Mouse (Mus musculus) left cerebral cortex, adult 8-10 months (tissue): ENCODE measurements at regions not wholly inside any gene's neighbourhood (a gene's known extent, or its start where the extent isn't known, plus 50 kb on each side); places are given as distances from the start of the nearest gene placed in this dataset.
"Not testable (repeated sequence)": the region's sequence is repeated elsewhere in the genome, so short reads cannot be mapped to it uniquely, and the experiment has no call there.

Source experiments
- DNase-seq, 2 experiments: peaks; one replicate each; pipeline ENCODE4 v3.0.0; 2022; ENCODE audit warnings: low spot score in 2 of 2

DNA sequence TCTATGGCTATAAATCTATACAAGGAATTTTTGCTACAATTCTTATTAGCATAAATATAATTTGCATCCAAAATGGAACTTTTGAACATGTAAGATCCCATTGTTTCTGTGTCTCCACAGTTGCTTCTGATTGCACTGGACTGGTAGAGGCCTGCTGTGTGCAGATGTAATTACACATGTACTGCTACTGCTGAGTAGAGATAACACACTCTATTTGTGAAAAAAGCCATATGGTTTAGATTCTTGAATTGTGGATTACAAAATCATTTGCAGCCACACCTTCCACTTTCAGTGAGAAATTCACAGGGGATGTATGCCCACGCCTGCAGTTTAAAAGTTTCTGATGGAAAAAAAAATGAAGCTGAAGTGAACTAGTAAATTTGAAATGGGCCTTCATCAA lies 288.2 kb upstream of the Adamts5 start:
- no peak for DNase-seq

DNA sequence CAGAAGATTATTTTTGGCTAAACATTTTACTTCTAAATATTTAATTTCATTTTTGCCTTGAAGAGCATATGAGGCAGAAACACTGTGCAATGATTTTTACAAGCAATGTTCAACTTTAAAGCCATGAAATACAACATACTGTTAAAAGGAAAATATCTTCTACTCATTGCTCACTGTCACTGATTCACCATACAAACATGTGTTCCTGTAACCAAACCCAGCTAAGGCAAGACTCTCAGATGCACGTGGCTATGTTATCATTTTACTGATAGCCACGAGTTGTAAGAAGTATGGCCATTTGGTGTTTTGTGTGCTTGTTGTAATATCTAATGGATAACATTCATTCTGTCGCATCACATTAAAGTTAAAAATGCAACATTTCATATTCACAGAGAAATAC lies 287.3 kb upstream of the Adamts5 start:
- no peak for DNase-seq

DNA sequence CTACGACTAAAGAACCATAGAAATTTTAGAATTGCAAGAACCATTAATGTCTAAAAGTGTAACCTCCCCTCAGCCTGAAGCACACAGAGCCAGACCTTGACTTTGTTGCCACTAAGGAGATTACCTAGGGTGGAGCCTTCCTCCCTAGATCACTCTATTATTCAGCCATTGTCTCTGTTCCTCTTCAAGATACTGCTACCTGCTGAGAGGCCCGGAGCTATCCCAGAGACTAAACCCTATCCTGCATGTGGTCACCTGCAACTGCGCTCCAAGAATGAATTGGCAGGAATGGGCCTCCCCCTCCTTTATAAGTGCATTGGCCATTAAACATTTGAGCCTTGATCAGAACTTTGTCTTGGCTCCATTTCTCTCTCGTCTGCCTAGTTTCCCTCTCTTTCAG lies 286.0 kb upstream of the Adamts5 start:
- not testable (repeated sequence) for DNase-seq

DNA sequence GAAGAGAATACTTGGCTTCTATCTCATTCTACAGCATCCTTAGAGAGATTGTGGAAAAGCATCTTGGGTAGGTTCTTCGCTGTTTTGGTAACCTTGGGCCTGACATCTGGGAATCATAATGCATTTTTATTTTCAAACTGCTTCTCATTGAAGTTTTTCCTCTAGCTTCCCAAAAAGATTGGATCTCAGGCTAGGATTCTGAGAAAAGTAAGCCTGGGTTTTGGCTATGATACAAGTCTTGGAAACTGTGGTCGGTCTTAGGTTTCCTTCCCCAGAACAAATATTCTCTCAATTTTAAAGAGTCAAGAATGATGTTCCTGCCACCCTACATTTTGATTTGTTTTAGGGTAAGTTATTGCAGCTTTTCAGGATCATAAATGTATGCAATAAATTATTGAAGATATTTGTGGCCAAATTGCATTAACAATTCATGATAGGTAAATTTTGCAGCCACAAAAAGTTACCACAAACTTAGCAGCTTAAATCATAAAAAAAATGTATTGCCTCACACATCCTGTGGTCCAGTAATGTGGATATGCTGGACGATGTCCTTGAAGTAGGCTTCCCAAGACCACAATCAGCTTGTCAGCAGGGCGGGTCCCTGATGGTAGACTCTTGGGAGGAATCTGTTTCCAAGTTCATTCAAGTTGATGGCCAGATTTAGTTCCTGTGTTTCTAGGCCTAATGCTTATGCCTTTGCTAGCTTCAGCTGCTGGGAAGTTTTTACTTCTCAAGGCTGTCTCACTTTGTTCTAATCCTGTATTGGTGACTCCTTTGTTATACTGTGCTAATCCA lies 257.6 kb upstream of the Adamts5 start:
- DNase-seq, result no peak

DNA sequence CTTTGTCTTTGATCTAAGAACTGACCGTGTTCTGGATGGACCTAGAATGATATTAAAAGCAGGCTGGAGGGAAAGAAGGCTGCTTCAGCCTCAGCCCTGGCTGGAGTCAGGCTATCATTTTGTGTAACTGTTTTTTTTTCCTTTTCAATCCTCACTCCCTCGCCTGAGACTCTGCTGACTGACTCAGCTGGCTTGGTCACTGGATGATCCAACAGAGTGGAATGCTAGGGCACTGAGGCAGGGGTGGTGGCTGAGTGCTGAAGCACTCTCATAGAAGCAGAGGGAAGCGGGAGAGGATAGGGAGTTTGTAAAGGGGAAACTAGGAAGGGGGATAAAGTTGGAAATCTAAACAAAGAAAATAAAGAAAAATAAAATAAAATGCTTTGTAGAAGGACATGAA lies 236.5 kb upstream of the Adamts5 start:
- no peak for DNase-seq

DNA sequence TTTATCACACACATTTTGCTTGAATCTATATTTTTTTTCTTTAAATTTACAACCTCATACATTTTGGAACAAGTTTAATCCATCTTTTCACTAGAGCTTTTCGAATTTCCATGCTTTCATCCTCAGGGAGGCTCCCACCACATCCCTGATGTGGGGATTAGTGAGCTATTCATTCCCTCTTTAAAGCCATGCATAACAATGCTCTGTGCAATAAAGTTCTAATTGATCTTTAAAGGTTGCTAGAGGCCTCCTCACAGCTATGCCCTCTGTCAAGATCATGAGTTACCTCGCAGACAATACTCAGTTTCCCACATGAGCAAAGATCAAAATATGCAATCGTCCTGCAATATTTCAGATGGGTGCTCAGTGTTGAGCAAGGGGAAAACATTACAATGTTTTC lies 234.5 kb upstream of the Adamts5 start:
- no peak for DNase-seq

DNA sequence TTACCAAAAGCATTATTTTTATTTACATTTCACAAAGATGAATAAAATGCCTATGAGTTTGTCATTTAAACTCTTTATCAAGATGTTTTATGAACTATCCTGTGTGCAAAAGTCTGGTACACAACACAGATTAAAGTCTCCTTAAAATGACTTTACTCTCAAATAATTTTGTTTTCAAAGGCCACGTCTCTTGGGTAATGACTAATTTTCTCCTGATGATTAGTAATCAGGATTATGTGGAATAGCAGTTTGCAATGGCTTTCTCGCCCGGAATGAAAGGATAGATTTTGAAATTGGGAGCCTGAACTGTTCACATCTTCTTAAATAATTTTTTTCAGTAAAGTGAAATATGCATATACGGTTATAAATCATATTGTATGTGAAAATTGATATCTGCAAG lies 225.8 kb upstream of the Adamts5 start:
- DNase-seq, result no peak

DNA sequence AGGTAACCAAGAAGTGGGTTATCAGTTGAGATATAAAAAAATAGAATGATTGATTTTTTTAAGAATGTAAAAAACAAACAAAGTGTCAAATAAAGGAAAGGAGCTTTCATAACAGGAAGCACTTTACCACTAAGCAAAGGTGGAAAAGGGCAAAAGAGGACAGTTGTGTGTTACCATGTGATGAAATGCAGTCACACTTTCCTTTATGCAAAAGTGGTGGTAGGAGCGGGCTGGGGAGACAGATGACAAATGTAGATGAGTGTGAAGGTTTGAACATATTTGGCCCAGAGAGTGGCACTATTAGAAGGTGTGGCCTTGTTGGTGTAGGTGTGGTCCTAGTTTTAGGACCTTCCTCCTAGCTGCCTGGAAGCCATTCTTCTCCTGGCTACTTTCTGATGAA lies 222.6 kb upstream of the Adamts5 start:
- no peak for DNase-seq

DNA sequence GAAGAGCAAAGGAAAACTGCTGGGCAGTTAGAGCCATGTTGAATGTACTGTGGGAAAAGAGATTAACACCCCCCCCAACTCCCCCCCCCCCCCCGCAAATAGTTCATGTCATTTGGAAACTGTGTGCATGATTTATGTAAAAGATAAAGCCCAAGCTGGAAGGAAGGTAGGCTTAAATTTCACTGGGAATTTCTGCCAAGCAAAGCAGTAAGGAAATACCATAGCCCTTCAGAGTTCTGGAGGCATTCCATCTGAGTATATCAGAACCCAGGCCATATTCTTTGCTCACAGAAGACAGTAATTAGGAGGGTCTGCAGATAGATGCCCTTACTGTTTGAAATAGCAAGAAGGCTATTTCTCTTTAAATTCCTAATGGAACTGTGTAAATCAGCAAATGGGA lies 221.3 kb upstream of the Adamts5 start:
- DNase-seq, result no peak

DNA sequence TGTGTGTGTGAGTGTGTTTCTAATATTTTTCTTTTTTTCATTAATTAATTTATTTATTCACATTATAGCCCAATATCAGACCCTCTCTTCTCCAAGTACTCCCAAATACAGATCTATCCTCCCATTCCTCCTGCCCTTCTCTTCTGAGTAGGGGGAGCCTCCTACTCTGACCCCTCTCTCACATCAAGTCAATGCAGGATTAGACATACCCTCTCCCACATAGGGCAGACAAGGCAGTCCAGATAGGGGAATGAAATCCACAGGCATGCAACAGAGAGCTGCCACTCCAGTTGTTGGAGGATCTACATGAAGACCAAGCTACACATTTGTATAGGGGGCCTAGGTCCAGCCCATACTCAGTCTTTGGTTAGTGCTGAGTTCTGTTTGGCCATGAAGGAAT lies 216.3 kb upstream of the Adamts5 start:
- no peak for DNase-seq

DNA sequence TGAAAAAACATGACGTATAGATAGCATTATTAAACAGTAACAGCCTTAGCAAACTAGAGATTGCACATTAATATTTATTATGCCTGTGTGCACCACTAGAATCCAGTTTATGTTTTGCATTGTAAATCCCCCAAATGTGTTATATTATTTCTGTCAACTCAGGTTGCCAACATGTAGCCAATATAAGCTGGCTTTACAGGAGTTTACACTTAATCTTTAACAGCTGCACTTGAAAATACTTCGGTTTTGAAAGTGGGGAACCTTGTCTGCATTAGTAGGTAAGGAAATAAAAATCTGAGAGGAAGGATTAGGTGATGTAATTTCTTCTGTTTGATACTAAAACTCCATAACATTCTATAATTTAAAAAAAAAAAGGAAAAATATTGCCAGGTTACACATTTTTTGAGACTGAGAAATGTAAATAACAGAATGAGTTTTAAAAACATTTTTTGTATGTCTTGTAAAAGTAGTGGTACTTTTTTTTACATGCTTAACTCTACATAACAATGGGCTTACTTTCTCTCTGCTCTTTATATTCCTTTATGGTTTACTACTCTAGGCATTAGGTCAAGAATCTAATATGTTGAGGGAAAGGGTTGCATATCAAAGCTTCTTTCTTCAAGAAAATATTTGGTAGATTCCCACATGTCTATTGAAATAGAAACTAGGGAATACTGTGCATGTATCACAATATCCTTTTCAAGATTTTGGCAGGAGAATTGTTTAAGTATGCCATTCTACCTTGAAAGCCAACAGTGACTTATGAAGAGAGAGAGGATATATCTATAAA lies 214.2 kb upstream of the Adamts5 start:
- DNase-seq, result no peak

DNA sequence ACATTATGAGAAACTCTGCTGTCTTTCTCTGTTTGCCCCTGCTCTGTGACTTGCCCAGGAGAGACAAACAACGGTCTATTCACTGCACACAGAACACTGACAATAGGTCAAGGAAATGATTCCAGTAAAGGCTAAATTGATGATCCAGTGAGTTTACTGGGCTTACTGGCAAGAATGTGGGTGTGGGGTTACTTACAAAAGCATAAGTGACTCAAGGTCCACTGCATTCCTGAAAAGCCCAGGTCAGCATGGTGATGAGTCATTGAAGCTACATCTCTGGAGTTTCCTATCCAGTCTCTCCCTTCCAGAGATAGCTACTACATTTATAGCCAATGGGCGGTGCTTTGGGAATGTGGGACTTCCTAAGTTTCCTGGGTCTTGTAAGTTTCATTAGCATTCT lies 192.8 kb upstream of the Adamts5 start:
- DNase-seq, result no peak

DNA sequence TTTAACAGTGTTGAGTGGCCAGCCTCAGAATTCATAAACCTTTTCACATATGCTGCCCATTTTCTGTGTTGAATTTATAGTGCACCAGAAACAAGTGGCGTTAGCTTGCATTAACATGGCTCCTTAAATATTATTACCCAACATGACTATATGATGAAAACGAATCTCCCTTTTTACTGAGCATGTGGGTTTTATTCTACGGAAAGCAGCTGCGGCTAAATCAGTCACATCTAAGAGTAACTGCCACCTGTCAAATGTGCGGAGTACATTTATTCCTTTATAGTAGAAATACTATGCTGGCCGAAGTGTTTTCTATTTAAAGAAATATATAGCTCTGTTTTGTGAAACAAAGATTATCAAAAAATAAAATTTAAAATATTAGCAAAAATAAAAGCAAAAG lies 188.5 kb upstream of the Adamts5 start:
- DNase-seq, result no peak

DNA sequence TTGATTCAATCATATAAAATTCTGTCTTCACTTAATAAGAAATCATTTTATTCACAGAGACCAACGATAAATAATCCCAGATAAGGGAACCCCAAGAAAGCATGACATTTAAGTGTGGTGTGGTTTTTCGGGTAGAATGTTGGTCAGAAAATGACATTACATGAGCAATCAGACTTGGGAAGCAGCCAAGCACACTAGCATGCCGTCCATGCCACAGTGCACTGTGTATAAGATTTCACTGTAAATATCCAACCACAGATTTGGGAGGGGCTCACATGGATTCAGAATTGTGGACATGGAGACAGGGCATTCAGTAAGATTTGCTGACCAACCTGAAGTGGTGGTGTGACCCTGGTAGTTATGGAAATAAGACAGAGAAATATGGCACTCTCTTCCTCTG lies 185.8 kb upstream of the Adamts5 start:
- DNase-seq, result no peak

DNA sequence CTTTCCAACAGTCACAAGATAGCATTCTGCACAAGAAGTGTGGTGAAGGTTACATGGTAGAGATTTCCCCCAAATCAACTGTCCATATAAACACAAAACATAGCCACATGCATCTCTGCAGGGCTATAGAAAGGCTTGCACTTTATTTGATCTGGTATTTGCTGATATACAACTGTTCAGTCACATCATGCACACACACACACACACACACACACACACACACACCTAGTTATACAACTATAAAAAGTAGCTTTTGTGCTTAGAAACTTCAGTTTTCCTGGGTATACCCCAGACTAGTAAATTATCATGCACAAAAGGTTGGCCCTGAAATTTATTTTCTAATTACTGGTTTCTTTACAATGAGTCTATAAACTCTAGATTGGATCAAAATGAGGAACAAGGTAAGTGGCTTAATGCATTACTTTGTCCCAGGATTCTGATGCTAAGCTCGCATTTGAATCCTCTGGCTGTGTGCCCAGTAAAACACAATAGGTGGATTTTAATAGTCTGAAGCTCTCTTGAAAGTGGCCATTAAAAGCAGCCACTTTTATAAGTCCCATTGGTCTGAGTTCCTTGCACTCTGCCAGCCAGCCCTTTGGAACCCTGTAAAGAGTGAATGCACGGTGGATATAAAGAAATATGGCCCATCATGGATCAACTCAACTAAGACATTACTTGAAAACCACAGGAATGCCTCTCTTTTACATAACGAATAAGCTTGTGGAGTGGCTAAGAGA lies 166.2 kb upstream of the Adamts5 start:
- no peak for DNase-seq

DNA sequence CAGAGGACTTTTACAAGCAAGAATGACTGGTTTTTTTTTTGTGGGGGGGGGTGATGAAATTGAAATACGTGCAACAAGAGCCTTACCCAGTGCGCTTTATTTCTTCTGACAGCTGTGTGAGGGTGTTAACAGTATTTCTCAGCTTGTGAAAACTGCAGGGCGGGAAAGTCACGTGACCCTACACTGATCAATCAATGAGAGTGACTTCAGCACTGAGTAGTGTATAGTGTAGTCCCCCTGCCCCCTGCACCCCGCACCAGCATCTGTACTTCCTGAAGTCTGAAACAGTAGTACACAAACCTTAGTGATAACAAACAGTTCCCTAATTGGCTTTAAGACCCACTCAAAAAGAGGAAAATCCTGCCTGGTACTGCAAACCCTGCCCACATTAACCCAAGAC lies 158.5 kb upstream of the Adamts5 start:
- no peak for DNase-seq

DNA sequence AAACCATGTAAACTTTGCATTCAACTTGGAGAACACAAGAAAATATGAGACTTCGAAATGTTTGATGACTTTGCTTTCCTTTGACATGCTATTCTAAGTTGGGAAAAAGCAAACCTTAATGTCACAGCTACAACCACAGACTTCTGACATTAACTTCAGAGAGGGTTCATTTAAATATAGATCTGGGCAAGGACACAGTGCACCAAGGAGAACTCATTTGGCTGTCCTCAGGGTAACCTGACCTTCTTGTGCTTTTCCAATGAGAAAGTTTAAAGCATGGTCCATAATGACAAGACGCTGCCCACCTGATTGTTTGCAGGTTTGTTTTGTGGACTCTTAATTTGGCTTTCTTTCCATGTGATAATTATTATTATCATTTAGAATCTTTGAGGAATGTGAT lies 143.1 kb upstream of the Adamts5 start:
- DNase-seq, result no peak

DNA sequence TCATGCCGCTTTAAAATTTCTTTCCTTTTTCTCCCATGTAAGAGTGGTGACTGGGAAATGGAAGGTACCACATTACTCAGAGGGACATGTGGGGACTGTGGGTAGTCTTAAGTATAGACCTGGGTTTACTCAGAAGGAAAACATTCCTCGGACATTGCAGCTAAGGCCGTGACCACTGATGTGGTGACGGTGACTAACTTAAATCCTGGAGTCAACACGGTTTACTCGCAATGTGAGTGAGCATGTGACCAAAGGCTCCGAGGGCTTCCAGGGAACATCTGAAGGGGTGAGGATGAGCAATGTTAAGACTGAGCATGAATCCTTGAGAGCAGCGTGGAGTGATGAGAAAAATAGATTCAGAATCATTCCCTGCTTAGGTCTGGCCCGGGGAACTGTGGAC lies 133.1 kb upstream of the Adamts5 start:
- no peak for DNase-seq

DNA sequence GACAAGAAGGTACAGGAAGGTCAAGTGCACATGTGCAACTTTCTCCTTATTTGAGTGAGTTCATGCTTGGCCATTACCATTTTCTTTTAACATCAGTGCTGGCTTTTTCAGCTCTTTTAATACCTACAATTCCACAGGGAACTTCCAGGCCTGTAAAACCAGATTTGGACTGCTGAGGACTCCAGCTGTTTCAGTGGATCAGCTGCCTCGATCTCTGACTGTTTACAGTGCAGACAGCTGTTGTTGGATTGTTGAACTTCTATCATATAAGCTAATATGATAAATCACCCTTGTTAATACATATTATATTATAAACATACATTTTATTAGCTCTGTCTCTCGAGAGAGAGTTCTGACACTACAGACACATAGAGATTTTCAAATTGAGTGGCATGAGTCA lies 126.1 kb upstream of the Adamts5 start:
- no peak for DNase-seq

DNA sequence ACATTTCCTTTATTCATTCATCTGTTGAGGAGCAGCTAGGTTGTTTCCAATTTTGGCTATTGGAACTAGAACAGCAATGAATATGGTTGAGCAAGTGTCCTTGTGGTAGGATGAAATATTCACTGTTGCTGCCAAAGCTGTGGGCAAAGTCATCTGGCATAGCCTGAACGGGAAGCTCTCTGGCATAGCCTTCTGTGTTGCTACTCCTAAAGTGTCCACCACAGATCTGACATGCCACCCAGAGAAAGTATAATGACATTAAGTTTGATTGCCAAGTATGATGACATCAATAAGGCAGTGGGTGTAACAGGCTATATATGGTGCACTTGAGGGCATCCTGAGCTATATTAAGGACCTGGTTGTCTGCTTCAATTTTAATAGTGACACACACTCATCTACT lies 113.7 kb upstream of the Adamts5 start:
- peak in 1 of 2 experiments; percentile 25 for DNase-seq

DNA sequence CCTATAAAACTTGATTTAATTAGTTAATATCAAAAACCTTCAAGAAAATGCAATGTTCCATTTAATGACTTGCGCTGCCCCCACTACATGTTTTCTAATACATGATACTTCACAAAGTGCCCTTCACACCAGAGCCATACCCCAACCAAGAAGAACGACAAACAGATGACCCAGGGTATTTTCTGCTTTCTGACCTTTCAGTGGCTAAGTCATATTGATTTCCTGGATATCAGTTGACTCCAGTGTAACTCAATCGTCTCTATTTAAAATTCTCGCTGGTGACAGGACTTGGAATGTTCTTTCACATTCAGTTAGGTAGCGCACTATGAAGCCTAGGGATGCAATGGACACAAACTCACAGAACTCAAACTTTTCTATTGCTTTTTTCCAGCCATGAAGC lies 109.4 kb upstream of the Adamts5 start:
- DNase-seq, result no peak

DNA sequence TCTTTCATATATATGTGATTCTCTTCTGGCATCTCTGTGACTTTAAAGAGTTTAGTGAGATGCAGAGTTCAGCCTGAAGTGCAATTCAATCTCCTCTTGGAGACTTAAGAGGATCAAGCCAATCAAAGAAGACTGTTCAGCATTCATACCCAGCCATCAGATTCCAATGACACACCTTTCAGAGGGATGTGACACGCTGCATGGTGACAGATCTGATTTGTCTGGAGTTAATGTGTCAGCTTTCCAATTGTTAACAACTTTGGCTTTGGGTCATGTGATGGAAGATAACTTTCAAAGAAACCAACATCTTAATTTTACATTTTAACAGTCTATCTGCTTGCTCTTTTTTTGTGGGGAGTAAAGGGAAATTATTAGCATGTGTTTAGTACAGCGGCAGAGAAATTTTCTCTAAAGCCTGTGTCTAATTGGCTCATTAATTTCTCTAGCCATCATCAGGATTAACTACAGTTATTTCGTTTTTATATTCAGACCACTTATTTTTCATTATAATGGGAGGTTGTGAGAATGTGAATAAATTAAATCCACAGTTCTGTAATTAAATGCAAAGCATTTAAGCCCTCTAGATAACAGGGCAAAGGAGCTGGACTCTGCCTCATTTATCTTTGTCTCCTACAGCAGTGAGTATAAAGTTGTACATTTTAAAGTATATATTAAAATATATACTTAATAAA lies 108.2 kb upstream of the Adamts5 start:
- DNase-seq, result no peak
